Mouse (Mus musculus): ENCODE measurements at regions not wholly inside any gene's neighbourhood (a gene's known extent, or its start where the extent isn't known, plus 50 kb on each side); places are given as distances from the start of the nearest gene placed in this dataset.
A peak's percentile ranks its signal among the peaks of the same experiment; 100 is the strongest.
"Not testable (repeated sequence)": the region's sequence is repeated elsewhere in the genome, so short reads cannot be mapped to it uniquely, and the experiment has no call there.

GRCm38 (mm10) chr9:3116311-3116710 lies 79.6 kb downstream of the Gm10715 start:
- H3K9me3 ChIP-seq (ENCODE audit: control insufficient read depth, low read length); H3K9ac ChIP-seq (ENCODE audit: low read depth, low read length); H3K27ac ChIP-seq (ENCODE audit: low read length); H3K4me2 ChIP-seq (ENCODE audit: low read depth, low read length); H3K27me3 ChIP-seq (replicated peaks; ENCODE audit: control insufficient read depth, insufficient read depth, low read length); H3K4me3 ChIP-seq (ENCODE audit: low read length); H3K36me3 ChIP-seq (ENCODE audit: control insufficient read depth, insufficient read depth, low read length); ATAC-seq; H3K4me1 ChIP-seq (ENCODE audit: control insufficient read depth, insufficient read depth, low read length): not testable (repeated sequence)
- WGBS = 89% methylated on average over 20 of the region's 20 CpGs

- H3K36me3 ChIP-seq (ENCODE audit: control insufficient read depth, insufficient read depth, low read length) = no peaks in the 10 kb centered on the region
- no peak overlapping the region for H3K4me2 ChIP-seq (ENCODE audit: low read depth, low read length)
- ATAC-seq = no peak
- H3K27ac ChIP-seq (ENCODE audit: low read length) = no peak overlapping the region
- no peaks in the 10 kb centered on the region for H3K4me1 ChIP-seq (ENCODE audit: control insufficient read depth, insufficient read depth, low read length)
- H3K4me3 ChIP-seq (ENCODE audit: low read length) = no peak overlapping the region
- no peaks in the 10 kb centered on the region for H3K27me3 ChIP-seq (replicated peaks; ENCODE audit: control insufficient read depth, insufficient read depth, low read length)
- no peaks in the 10 kb centered on the region; the same call in 1 of the 2 replicates for H3K9me3 ChIP-seq (ENCODE audit: control insufficient read depth, low read length)
- no peak overlapping the region for H3K9ac ChIP-seq (ENCODE audit: low read depth, low read length)
Observed at GRCm38 (mm10) chr9:3161181-3161580, 124.5 kb downstream of the Gm10715 start.

GRCm38 (mm10) chr9:3184343-3184742 lies 147.7 kb downstream of the Gm10715 start:
- no peak for ATAC-seq
- H3K36me3 ChIP-seq (ENCODE audit: control insufficient read depth, insufficient read depth, low read length) = no peaks in the 10 kb centered on the region
- H3K9me3 ChIP-seq (ENCODE audit: control insufficient read depth, low read length) = 0 out of 2 replicates have a peak, but pooled peaks cover 3% of the 10 kb centered on the region
- H3K27me3 ChIP-seq (replicated peaks; ENCODE audit: control insufficient read depth, insufficient read depth, low read length) = no peaks in the 10 kb centered on the region
- H3K9ac ChIP-seq (ENCODE audit: low read depth, low read length) = no peak overlapping the region
- no peak overlapping the region for H3K27ac ChIP-seq (ENCODE audit: low read length)
- H3K4me2 ChIP-seq (ENCODE audit: low read depth, low read length) = no peak overlapping the region
- H3K4me1 ChIP-seq (ENCODE audit: control insufficient read depth, insufficient read depth, low read length) = no peaks in the 10 kb centered on the region
- H3K4me3 ChIP-seq (ENCODE audit: low read length) = no peak overlapping the region

GRCm38 (mm10) chr9:3199151-3200018 lies 135.6 kb upstream of the Alkbh8 start:
- no peak overlapping the region for H3K27ac ChIP-seq (ENCODE audit: low read length)
- peak overlapping the region; percentile 9; the same call in 1 of the 2 replicates for H3K4me3 ChIP-seq (ENCODE audit: low read length)
- no peaks in the 10 kb centered on the region for H3K4me1 ChIP-seq (ENCODE audit: control insufficient read depth, insufficient read depth, low read length)
- peak; percentile 91 for ATAC-seq
- H3K9me3 ChIP-seq (ENCODE audit: control insufficient read depth, low read length) = 0 out of 2 replicates have a peak, but pooled peaks cover 2% of the 10 kb centered on the region
- no peaks in the 10 kb centered on the region for H3K27me3 ChIP-seq (replicated peaks; ENCODE audit: control insufficient read depth, insufficient read depth, low read length)
- no peaks in the 10 kb centered on the region for H3K36me3 ChIP-seq (ENCODE audit: control insufficient read depth, insufficient read depth, low read length)
- WGBS = 32% methylated on average over 33 of the region's 33 CpGs
- H3K4me2 ChIP-seq (ENCODE audit: low read depth, low read length) = peak overlapping the region; percentile 1; the same call in 1 of the 2 replicates
- H3K9ac ChIP-seq (ENCODE audit: low read depth, low read length) = no peak overlapping the region

GRCm38 (mm10) chr9:3200019-3200347 lies 135.0 kb upstream of the Alkbh8 start:
- ATAC-seq = peak; percentile 48
- 0 out of 2 replicates have a peak overlapping the region, but pooled peaks have one; percentile 1 for H3K4me2 ChIP-seq (ENCODE audit: low read depth, low read length)
- H3K9me3 ChIP-seq (ENCODE audit: control insufficient read depth, low read length); H3K9ac ChIP-seq (ENCODE audit: low read depth, low read length); H3K4me1 ChIP-seq (ENCODE audit: control insufficient read depth, insufficient read depth, low read length); H3K36me3 ChIP-seq (ENCODE audit: control insufficient read depth, insufficient read depth, low read length); H3K27ac ChIP-seq (ENCODE audit: low read length); H3K27me3 ChIP-seq (replicated peaks; ENCODE audit: control insufficient read depth, insufficient read depth, low read length): not testable (repeated sequence)
- H3K4me3 ChIP-seq (ENCODE audit: low read length) = 0 out of 2 replicates have a peak overlapping the region, but pooled peaks have one; percentile 9
- 51% methylated on average over 16 of the region's 16 CpGs for WGBS

GRCm38 (mm10) chr9:3208120-3208519 lies 126.8 kb upstream of the Alkbh8 start:
- H3K4me1 ChIP-seq (ENCODE audit: control insufficient read depth, insufficient read depth, low read length); H3K27ac ChIP-seq (ENCODE audit: low read length); H3K9ac ChIP-seq (ENCODE audit: low read depth, low read length); H3K36me3 ChIP-seq (ENCODE audit: control insufficient read depth, insufficient read depth, low read length); H3K4me3 ChIP-seq (ENCODE audit: low read length); ATAC-seq; H3K9me3 ChIP-seq (ENCODE audit: control insufficient read depth, low read length); H3K4me2 ChIP-seq (ENCODE audit: low read depth, low read length); H3K27me3 ChIP-seq (replicated peaks; ENCODE audit: control insufficient read depth, insufficient read depth, low read length): not testable (repeated sequence)
- 95% methylated on average over 1 of the region's 1 CpGs for WGBS

GRCm38 (mm10) chr9:3258396-3259300 lies 76.3 kb upstream of the Alkbh8 start:
- Histone ChIP-seq H3K4me2 (ENCODE audit: low read depth, low read length) (no peak overlapping the region), H3K27me3 (replicated peaks; ENCODE audit: control insufficient read depth, insufficient read depth, low read length) (no peaks in the 10 kb centered on the region), H3K9me3 (ENCODE audit: control insufficient read depth, low read length) (no peaks in the 10 kb centered on the region), H3K4me3 (ENCODE audit: low read length) (no peak overlapping the region), H3K27ac (ENCODE audit: low read length) (no peak overlapping the region), H3K4me1 (ENCODE audit: control insufficient read depth, insufficient read depth, low read length) (no peaks in the 10 kb centered on the region), H3K9ac (ENCODE audit: low read depth, low read length) (no peak overlapping the region), H3K36me3 (ENCODE audit: control insufficient read depth, insufficient read depth, low read length) (no peaks in the 10 kb centered on the region)
- peak; percentile 100 for ATAC-seq
- 67% methylated on average over 10 of the region's 10 CpGs for WGBS

GRCm38 (mm10) chr9:3260181-3260580 lies 74.8 kb upstream of the Alkbh8 start:
- Histone ChIP-seq H3K4me2 (ENCODE audit: low read depth, low read length) (no peak overlapping the region), H3K36me3 (ENCODE audit: control insufficient read depth, insufficient read depth, low read length) (no peaks in the 10 kb centered on the region), H3K9ac (ENCODE audit: low read depth, low read length) (no peak overlapping the region), H3K4me1 (ENCODE audit: control insufficient read depth, insufficient read depth, low read length) (no peaks in the 10 kb centered on the region), H3K4me3 (ENCODE audit: low read length) (no peak overlapping the region), H3K9me3 (ENCODE audit: control insufficient read depth, low read length) (no peaks in the 10 kb centered on the region), H3K27ac (ENCODE audit: low read length) (no peak overlapping the region), H3K27me3 (replicated peaks; ENCODE audit: control insufficient read depth, insufficient read depth, low read length) (no peaks in the 10 kb centered on the region)
- WGBS = 55% methylated on average over 5 of the region's 5 CpGs
- no peak for ATAC-seq

GRCm38 (mm10) chr9:3260860-3261259 lies 74.1 kb upstream of the Alkbh8 start:
- Histone ChIP-seq H3K36me3 (ENCODE audit: control insufficient read depth, insufficient read depth, low read length) (no peaks in the 10 kb centered on the region), H3K4me2 (ENCODE audit: low read depth, low read length) (no peak overlapping the region), H3K4me1 (ENCODE audit: control insufficient read depth, insufficient read depth, low read length) (no peaks in the 10 kb centered on the region), H3K4me3 (ENCODE audit: low read length) (no peak overlapping the region), H3K27me3 (replicated peaks; ENCODE audit: control insufficient read depth, insufficient read depth, low read length) (no peaks in the 10 kb centered on the region), H3K9ac (ENCODE audit: low read depth, low read length) (no peak overlapping the region), H3K27ac (ENCODE audit: low read length) (no peak overlapping the region), H3K9me3 (ENCODE audit: control insufficient read depth, low read length) (no peaks in the 10 kb centered on the region)
- no peak for ATAC-seq
- WGBS = 86% methylated on average over 2 of the region's 2 CpGs

All from intestine, embryonic 16.5 days (tissue).